Mouse (Mus musculus) lung, embryonic 16.5 days (tissue): ENCODE results near the gene Kcnk2. TPM values are rescaled to one million over a fixed set of nuclear protein-coding genes. Genes with fewer than 3 reads are reported as not detected.
"Not testable (repeated sequence)": the region's sequence is repeated elsewhere in the genome, so short reads cannot be mapped to it uniquely, and the experiment has no call there.

ENCODE experiments used
- ATAC-seq: fragments of 200-750 bp; cut with Nextera tagmentation; 2 replicates; pipeline ENCODE4 v1.8.0; 2017; ENCODE audit warnings: low read depth, mild to moderate bottlenecking, moderate library complexity
- H3K27ac ChIP-seq: fragments of 300-500 bp; sonication (generic); 2 replicates; pipeline ENCODE4 v1.5.1; 2014; ENCODE audit warnings: mild to moderate bottlenecking, control low read depth, low read length
- H3K27me3 ChIP-seq: fragments of 300-500 bp; sonication (generic); 2 replicates; pipeline ENCODE4 v1.6.1; 2014; ENCODE audit warnings: low read depth, low read length, mixed read lengths; ENCODE audit not compliant: control insufficient read depth, insufficient read depth
- H3K36me3 ChIP-seq: fragments of 300-500 bp; sonication (generic); 2 replicates; pipeline ENCODE4 v1.6.1; 2014; ENCODE audit warnings: low read length; ENCODE audit not compliant: control insufficient read depth, insufficient read depth
- H3K4me1 ChIP-seq: fragments of 300-500 bp; sonication (generic); replicated peaks from 2 replicates; pipeline ENCODE4 v1.6.1; 2014; ENCODE audit warnings: low read length, mixed read lengths; ENCODE audit not compliant: control insufficient read depth, insufficient read depth
- H3K4me2 ChIP-seq: fragments of 300-500 bp; sonication (generic); 2 replicates; pipeline ENCODE4 v1.6.1; 2014; ENCODE audit warnings: low read depth, low read length, control low read depth
- H3K4me3 ChIP-seq: fragments of 300-500 bp; sonication (generic); 2 replicates; pipeline ENCODE4 v1.5.1; 2014; ENCODE audit warnings: mild to moderate bottlenecking, low read length, control low read depth
- H3K9ac ChIP-seq: fragments of 300-500 bp; sonication (generic); 2 replicates; pipeline ENCODE4 v1.6.1; 2014; ENCODE audit warnings: low read length, control low read depth
- H3K9me3 ChIP-seq: fragments of 300-500 bp; sonication (generic); 2 replicates; pipeline ENCODE4 v1.6.1; 2016; ENCODE audit warnings: low read length; ENCODE audit not compliant: control insufficient read depth
- WGBS: fragments of 180-500 bp; shearing (Covaris S2); extraction: QIAGEN DNeasy Blood & Tissue Kit; methylation state at CpG from one replicate; pipeline ENCODE4 v1.1.7; 2014; 5-methylcytosine and 5-hydroxymethylcytosine counted together
- polyA plus RNA-seq: library from polyadenylated mRNA; unstranded; fragments of >200 nt; fragmentation: Nextera tagmentation; extraction: Ambion mirVana; gene quantifications from 2 replicates; pipeline ENCODE4 v1.2.1, GENCODE M21; 2015

The Kcnk2 gene
- polyA plus RNA-seq, 1 experiment from 2014 or later = 4.2 TPM

GRCm38 (mm10) chr1:189253207-189253606 is 148.9 kb downstream of the Kcnk2 start:
- ATAC-seq = no peak
- WGBS = 65% methylated on average over 3 of the region's 3 CpGs
- Histone ChIP-seq H3K27ac (no peak overlapping the region), H3K9me3 (no peaks in the 10 kb centered on the region; the same call in none of the 2 replicates), H3K4me2 (no peak overlapping the region), H3K9ac (no peak overlapping the region), H3K36me3 (no peaks in the 10 kb centered on the region), H3K4me3 (no peak overlapping the region), H3K4me1 (no peaks in the 10 kb centered on the region), H3K27me3 (no peaks in the 10 kb centered on the region)

- H3K4me2 ChIP-seq, H3K36me3 ChIP-seq, H3K4me1 ChIP-seq, H3K27me3 ChIP-seq, ATAC-seq, H3K27ac ChIP-seq, H3K4me3 ChIP-seq, H3K9ac ChIP-seq, H3K9me3 ChIP-seq: not testable (repeated sequence)
- WGBS = 79% methylated on average over 2 of the region's 2 CpGs
Observed at GRCm38 (mm10) chr1:189243206-189243605, 158.9 kb downstream of the Kcnk2 start.

- Histone ChIP-seq H3K4me2 (no peak overlapping the region), H3K36me3 (no peaks in the 10 kb centered on the region), H3K9ac (no peak overlapping the region), H3K4me3 (no peak overlapping the region), H3K27ac (no peak overlapping the region), H3K9me3 (no peaks in the 10 kb centered on the region), H3K4me1 (no peaks in the 10 kb centered on the region), H3K27me3 (no peaks in the 10 kb centered on the region)
- 67% methylated on average over 5 of the region's 5 CpGs for WGBS
- ATAC-seq = no peak
Observed at GRCm38 (mm10) chr1:189235261-189235660, 166.8 kb downstream of the Kcnk2 start.

- Histone ChIP-seq H3K9me3 (no peaks in the 10 kb centered on the region), H3K4me3 (no peak overlapping the region), H3K27ac (no peak overlapping the region), H3K4me2 (no peak overlapping the region), H3K36me3 (no peaks in the 10 kb centered on the region), H3K4me1 (no peaks in the 10 kb centered on the region), H3K27me3 (no peaks in the 10 kb centered on the region), H3K9ac (no peak overlapping the region)
- no peak for ATAC-seq
- 54% methylated on average over 6 of the region's 6 CpGs for WGBS
Observed at GRCm38 (mm10) chr1:189232829-189233228, 169.2 kb downstream of the Kcnk2 start.

- Histone ChIP-seq H3K9me3 (no peaks in the 10 kb centered on the region), H3K4me1 (no peaks in the 10 kb centered on the region), H3K27ac (no peak overlapping the region), H3K4me3 (no peak overlapping the region), H3K9ac (no peak overlapping the region), H3K36me3 (no peaks in the 10 kb centered on the region), H3K27me3 (no peaks in the 10 kb centered on the region), H3K4me2 (no peak overlapping the region)
- no peak for ATAC-seq
- 63% methylated on average over 19 of the region's 19 CpGs for WGBS
Observed at GRCm38 (mm10) chr1:189228222-189229084, 173.6 kb downstream of the Kcnk2 start.

GRCm38 (mm10) chr1:189227479-189227878 is 174.6 kb downstream of the Kcnk2 start:
- ATAC-seq = no peak
- Histone ChIP-seq H3K4me1 (no peaks in the 10 kb centered on the region), H3K4me3 (no peak overlapping the region), H3K4me2 (no peak overlapping the region), H3K9ac (no peak overlapping the region), H3K27me3 (no peaks in the 10 kb centered on the region), H3K36me3 (no peaks in the 10 kb centered on the region), H3K27ac (no peak overlapping the region), H3K9me3 (no peaks in the 10 kb centered on the region)
- WGBS = 71% methylated on average over 4 of the region's 4 CpGs

- no peaks in the 10 kb centered on the region for H3K9me3 ChIP-seq
- peak; percentile 36; the same call in 1 of the 2 replicates for ATAC-seq
- peak overlapping the region; percentile 7; the same call in 1 of the 2 replicates for H3K4me2 ChIP-seq
- no peak overlapping the region for H3K4me3 ChIP-seq
- H3K9ac ChIP-seq = no peak overlapping the region
- H3K27ac ChIP-seq = no peak overlapping the region
- H3K4me1 ChIP-seq = peaks cover 5% of the 10 kb centered on the region; the same call in 1 of the 2 replicates
- H3K27me3 ChIP-seq = no peaks in the 10 kb centered on the region
- 50% methylated on average over 10 of the region's 10 CpGs for WGBS
- no peaks in the 10 kb centered on the region for H3K36me3 ChIP-seq
Observed at GRCm38 (mm10) chr1:189219051-189219450, 183.0 kb downstream of the Kcnk2 start.

GRCm38 (mm10) chr1:189217751-189218564 is 184.1 kb downstream of the Kcnk2 start:
- Histone ChIP-seq H3K4me2 (no peak overlapping the region), H3K9me3 (no peaks in the 10 kb centered on the region), H3K4me3 (no peak overlapping the region), H3K36me3 (no peaks in the 10 kb centered on the region), H3K27me3 (no peaks in the 10 kb centered on the region), H3K27ac (no peak overlapping the region), H3K9ac (no peak overlapping the region), H3K4me1 (peaks cover 5% of the 10 kb centered on the region; the same call in 1 of the 2 replicates)
- no peak for ATAC-seq
- WGBS = 83% methylated on average over 11 of the region's 11 CpGs

- H3K4me2 ChIP-seq = no peak overlapping the region
- H3K4me3 ChIP-seq = no peak overlapping the region
- no peaks in the 10 kb centered on the region for H3K27me3 ChIP-seq
- peaks cover 5% of the 10 kb centered on the region; the same call in 1 of the 2 replicates for H3K4me1 ChIP-seq
- H3K9me3 ChIP-seq = no peaks in the 10 kb centered on the region
- WGBS = 58% methylated on average over 9 of the region's 9 CpGs
- H3K27ac ChIP-seq = no peak overlapping the region
- ATAC-seq = no peak
- H3K9ac ChIP-seq = no peak overlapping the region
- H3K36me3 ChIP-seq = no peaks in the 10 kb centered on the region
Observed at GRCm38 (mm10) chr1:189215131-189215530, 186.9 kb downstream of the Kcnk2 start.
